Mouse (Mus musculus) embryo, embryonic 11.5 days (tissue): ENCODE data around the gene Tmcc3.

Source experiments
- DNase-seq: peaks from one replicate; pipeline ENCODE4 v3.0.0-alpha.2; 2012; ENCODE audit warnings: low read depth, low spot score

The Tmcc3 gene

DNA sequence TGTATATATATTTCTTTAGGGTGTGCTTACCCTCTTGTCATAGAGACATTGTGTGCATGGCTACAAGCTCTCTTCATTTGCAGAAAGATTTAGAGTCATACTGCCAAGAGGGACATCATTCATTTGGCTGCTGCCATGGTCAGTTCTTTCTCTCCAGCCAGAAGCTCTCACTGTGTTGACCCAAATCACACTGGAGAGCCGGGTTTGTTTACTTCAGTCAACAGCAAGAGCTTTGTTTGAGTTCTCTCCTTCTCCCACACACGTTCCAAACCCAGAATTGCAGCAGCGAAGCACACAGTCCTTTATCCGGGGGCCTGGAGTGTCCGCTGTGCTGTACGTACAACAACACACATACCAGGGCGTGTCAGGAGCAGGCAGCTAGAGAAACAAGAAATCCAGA lies 154.6 kb downstream of the Tmcc3 start:
- DNase-seq: no peak

DNA sequence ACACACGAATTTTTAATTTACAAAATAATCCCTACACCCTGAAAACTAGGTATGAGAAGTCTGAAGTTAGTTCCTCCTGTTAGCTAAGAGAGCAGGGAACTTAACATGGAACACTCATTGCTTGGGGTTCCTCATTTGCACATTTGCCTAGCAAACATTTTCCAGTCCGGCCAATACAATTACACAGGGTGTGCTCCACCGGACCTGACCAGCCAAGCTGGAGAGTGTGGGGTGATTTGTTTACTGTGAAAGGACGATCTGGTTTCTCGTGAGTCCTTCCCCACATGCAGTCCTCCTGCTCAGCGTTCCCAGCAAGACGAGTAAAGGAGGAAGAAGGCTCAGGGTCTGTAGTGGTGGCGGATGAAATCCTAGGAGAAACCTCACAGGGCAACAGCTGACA lies 159.7 kb downstream of the Tmcc3 start:
- DNase-seq: no peak

DNA sequence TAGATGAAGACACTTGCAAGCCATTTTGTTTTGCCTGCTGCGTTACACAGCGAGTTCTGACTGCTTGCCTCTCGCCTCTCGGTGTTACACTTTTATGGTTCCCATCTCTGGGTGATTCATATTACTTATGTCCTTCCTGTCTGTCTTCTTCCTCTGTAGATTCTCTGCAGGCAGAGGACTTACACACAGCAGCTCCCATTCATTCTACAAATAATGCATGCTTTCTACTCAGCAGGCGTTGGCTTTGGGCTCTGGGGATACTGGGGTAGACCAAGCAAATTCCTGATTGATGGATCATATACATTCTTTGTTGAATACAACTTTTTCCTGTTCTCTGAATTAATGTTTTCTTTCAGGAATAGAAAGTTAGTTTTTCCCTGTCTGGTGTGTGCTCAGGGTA lies 161.8 kb downstream of the Tmcc3 start:
- no peak for DNase-seq

DNA sequence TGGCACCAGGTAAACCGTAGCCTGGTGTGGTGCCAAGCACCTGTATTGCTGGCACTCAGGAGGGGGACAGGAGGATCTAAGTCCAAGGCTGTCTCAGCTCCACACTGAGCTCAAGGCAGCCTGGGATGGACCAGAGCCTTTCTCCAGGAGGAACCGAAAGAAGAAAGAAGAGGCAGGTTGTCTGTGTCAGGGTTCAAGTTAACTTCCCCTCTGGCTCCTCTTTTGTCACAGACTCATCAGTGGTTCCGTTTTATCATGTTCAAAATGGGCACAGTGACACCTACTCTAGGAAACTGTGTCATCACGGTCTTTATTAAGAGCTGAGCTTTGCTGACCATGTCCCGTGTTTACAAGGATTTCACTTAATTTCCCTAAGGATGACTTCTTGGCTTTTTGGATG lies 162.4 kb downstream of the Tmcc3 start:
- no peak for DNase-seq

DNA sequence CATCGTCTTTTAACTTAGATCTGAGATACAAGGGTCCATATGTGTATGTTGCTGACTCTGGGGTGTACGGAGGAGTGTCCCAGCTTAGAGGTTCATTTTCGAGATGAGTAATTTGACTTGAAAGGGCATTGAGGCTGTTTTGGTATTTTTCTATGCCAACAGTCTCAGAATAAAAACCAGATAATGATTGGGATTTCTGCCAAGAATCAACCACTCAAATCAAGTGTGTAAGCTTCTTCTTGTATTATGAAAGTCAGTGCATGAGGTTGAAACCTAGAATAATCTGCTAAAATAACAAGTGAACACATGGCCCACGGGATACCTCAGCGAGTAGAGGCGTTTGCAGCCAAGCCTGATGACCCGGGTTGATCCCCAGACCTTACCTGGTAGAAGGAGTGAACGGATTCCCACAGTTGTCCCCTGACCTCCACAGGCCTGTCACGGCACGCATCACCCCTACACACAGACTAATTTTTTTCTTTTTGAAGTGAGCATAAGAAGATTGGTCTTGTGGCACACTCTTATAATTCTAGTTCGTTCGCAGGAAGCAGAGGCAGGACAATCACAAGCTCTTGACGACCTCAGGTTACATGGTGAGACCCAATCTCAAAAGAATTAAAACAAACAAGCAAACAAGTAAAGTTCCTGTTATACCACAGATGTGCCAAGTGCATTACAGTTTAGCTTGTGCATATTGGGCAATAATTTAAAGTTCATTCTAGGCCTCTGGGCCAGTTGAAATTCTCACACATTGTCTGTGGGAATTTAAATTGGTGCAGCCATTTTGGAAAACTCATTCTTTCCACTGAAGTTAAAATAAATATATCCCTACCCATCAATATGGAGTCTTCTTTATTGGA lies 165.8 kb downstream of the Tmcc3 start:
- no peak for DNase-seq

DNA sequence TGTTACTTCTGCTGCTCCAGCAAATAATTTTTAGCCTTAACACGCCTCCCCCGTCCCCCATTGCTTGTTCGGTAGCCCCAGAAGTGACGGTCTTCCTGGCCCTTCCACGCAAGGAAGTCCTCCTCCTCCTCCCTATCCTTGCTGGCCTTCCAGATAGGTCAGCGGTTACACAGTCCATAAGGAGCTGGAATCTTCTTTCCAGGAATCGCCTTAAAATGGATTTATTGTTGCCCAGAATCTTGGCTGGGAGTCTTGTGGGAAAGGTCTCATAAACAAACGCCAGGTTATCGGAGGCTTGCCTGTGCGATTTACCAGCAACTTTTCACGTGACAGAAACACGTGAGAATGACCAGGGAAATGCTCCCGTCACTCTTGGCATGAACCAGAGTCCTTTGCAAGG lies 167.9 kb downstream of the Tmcc3 start:
- DNase-seq: no peak

DNA sequence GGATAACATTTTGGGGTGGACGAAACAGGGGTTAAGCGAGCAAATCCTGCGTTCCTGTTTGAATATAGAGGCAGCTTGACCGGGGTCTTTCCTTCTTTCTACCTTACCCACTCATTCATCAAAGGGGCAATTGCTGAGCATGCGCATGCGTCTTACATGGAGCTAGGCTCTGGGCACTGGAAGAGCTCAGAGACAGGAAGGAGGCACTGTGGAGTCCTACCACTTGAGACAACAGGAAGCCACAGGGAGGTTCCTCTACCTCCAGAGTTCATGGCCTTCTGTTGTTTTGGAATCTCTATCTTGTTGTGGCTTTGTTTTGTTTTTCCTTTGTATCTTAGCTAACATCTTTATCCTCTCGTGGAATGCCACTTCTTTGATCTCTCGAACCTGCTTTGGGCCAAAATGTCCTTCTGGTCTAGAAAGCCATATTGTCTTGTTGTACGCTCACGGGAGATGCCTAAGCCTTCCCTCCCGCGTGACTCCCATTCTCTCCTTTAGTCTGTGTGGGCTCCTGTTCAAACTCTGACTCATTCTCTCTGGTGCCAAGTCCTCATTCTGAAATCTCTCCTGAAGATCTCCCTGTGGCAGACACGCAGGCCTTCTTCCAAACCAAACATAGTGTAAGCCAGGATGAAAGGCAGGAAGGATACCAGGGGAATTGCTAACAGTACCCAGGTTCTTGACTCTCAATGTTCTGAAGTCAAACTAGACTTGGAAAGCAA lies 168.8 kb downstream of the Tmcc3 start:
- no peak for DNase-seq

DNA sequence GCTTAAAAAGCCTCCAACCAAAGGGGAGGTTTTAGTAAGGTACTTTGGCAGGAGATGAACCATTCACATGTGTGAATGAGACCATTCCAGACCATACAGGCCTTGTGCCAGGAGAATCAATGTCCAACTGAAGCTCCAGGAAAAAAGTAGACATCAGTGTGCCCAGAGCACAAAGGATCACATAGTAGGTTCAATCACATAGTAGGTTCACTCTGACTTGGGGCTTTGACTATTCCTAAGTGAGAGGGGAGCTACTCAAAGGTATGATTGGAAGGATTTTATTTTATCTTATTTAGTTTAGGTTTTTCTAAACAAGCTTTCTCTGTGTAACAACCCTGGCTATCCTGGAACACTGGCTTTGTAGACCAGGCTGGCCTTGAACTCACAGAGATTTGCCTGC lies 169.9 kb downstream of the Tmcc3 start:
- DNase-seq: no peak

DNA sequence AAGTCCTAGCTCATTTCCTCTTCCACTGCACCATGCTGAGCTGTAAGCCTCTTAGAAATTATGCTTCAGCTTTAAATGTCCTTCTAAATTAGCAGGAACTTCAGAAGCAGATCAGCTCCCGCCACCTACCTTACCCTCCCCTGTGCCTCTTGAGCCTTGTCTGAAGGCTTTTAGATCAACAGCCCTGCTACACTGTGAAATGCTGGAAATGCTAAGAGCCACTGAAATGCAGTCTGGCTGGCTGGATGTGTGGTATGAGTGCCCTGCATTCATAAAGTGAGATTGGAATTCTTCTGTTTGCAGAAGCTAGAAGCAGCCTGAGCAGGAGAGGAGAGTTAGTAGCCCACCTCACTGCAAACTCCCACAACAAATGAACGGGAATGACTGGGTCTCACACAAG lies 174.4 kb downstream of the Tmcc3 start:
- no peak for DNase-seq

DNA sequence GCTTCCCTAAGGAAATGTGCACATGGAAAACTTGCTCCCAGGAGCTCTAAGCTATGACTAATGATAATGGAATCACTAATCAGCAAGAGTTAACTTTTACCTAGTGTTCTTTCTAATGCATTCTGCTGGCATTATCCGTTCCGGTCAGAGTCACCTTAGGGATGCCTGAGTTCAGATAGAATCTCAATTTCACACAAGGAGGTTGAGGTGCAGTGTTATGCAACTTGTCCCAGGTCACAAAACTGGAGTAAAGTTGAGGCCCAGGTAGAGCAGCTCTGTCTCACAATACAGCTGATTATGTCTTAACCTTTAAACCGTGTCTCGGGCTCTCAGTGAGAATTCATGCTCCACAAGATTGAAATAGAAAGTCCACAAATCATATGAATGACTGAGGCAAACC lies 177.8 kb downstream of the Tmcc3 start:
- no peak for DNase-seq

DNA sequence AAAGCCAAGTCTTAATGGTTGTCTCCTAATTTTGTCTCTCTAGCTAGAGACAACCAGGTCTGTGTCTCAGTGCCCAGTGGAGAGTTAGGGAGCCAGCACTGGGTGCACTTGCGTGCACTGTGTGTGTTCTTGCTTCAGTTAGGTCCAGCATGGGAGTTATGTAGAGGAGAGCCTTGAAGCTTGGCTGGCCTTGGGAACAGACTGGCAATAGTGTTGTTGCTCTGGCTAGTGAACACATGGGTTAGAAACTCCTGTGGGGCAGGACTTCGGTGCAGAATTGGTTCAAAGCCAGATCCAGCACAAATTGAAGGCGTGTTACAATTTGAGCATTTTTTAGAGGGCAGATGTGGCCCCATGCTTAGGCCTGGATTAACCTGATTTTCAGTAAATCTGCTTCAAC lies 179.3 kb downstream of the Tmcc3 start:
- no peak for DNase-seq

DNA sequence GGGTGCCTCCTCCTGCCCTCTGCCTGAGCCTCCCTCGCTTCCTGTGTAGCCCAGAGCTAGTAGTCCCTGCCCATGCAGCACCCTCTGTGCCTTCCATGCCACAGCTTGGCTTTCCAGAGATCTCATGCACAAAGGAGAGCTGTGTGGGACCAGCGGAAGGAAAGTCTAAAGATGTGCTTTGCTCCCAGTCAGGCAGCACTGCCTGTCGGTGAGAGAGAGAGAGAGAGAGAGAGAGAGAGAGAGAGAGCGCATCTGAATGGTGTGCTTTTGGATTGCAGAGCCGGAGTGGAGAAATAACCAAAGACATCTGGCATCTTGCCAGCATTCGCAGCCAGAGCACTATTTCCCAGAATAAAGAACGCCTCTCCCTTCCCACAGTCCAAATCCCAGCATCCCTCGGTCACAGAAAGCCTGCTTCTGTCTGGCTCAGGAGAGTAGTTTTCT lies 182.7 kb downstream of the Tmcc3 start:
- no peak for DNase-seq

DNA sequence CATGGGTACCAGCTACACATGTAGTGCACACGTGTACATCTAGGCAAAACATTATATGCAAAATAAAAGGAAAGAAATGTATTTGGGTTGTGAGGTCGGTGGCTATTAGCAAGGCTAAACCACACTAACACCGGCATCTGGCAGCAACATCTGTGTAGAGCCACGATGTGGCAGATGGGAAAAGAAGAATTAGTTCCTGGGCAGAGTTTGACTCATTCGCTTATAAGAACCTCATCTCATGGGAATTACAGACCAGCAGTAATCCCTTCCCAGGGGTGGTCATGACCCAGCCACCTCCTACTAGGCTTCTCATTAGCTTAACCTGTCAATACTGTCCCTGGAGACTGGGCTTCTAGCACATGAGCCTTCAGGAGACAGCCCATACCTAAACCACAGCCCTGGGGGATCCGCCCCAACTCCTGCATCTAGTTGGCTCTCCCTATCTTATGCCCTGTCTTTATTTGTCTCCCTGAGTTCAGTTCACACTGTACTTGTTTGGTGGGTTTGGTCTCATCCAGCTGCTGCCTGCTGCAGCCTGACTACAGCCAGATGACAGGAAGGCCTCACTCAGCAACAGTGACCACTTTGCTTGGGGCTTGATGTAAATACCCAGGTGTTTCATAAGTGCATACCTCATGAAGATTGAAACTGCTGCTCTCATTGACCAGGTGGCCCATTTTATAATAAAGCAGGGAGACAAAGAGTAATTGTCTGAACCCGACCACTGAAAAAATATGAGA lies 183.9 kb downstream of the Tmcc3 start:
- no peak for DNase-seq

DNA sequence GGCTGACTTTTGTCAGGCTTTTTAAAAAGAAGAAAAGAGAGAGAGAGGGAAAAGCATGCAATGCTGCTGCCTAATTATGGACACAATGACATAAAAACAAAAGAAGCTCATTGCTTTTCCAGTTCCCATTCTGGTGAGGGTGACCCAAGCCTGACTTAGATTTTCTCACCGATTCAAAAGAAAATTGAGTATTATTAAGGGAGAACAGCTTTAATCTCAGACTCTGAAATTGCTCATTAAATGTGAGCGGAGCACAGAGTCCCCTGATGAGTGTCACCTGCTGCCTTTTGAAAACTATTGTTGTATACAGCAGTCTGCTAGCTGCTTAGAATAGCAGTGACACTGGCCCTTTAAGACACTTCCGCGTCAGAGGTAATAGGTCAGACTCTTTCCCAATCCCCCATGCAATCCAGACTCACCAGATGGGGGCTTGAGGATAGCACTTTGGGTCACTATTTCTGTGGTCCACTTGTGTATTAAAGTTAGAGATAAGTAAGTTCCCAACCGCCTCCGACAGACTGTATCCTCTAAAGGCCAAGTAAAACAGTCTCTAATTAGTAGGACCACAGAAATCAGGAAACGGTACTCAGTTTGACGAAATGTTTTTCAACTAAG lies 185.2 kb downstream of the Tmcc3 start:
- DNase-seq: no peak

DNA sequence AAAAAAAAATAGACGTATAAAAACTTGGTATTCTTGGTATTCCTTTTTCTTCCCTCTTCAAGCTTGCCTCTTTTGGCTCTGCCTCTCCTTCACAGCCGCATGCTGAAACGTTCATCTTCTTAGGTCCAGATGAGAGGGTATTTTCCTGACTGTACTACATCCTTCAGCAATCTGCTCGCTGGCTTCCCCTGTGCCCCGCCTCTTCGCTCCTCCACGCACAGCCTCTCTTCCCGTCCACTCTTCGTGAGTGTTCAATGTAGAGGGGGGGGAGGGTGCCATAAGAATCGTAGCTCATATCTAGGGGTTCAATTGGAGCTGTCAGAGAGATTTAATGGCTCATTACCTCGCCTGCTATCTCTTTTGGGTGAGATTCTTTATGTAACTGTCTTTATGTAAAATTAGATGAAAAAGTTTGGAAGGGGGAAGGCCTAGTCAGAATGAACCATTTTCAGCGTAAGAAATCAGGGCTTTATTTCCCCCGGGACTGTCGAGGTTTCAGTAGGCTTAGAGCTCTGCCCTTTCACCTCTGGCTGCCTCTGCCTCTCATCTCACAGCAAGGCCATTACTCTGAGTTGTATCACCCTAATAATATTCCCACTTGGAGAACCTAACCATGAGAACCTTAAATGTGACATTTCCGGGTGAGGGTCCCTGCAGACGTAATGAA lies 188.6 kb downstream of the Tmcc3 start:
- no peak for DNase-seq

DNA sequence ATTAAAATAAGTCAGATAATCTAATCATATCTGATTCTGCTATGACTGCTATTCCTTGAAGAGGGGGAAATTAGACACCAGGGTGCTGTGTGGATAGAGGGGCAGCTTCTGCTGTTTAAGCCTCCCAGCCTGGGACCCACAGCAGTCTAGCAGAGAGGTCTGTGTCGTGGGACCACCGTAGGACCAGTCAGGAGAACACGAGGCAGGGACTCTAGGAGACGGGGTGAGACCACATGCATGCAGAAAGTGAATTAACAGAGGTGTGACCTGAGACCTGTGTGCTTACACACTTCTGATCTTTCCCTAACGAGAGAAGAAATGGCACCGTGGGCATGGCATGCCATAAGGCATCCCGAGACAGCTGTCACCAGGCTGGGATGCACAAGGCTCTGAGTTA lies 189.1 kb downstream of the Tmcc3 start:
- no peak for DNase-seq

DNA sequence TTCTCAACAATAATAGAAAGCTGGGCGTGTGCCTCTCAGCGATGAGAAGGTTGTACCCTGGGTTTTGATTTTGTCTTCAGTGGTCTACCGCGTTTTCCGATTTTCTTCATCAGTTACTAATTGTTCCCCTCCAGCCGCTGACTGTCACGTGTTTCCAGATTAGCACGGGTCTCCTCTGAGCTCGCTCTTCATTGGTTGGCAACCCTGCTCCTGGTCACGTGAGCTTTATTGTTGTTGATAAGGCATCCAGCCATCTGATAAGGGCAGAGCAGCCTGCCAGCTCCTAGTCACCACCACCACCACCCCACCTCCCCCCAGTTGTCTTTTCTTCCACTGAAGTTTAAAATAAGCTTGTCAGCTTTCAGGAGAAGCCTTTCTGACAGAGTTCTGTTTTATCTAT lies 190.0 kb downstream of the Tmcc3 start:
- no peak for DNase-seq

DNA sequence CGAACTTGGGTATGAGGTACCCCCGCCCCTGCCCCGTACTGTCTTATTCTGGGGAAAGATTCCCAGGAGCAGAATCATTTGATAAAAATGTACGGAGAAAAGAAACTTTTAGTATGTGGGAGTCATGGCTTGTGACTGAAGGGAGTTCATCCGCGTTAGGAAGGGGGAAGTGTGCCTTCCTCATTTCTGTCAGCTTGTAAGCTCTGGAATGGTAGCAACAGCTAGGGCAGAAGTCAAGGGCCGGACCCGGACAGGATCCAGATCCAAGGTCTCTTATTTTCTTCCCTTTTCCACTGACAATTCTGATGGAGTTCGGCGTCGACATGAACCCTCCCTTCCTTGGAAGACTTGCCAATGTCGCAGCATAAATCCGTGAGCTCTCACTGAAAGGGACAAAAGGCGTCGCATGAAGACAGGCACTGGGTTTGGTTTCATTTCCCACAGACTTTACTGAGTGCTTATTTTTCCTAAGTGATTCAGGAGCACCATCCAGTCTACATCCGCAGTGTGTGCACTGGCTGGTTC lies 193.6 kb downstream of the Tmcc3 start:
- DNase-seq: no peak

DNA sequence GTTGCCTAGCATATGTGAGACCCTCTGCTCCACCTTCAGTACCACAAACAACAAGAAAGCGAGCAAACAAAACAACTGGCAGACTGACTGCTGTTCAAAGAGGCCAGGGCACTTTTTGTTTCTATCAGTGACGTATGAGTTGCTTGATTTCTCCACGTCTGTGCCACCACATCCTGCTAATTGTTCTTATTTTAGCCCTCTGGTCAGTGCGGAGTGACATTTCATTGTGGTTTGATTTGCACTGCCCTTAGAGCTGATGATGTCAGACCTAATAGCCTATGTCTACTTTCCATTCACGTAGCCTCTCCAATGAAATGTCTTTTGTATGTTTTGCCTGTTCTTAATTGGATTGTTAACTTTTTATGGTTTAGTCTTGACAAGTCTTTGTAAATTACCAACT lies 197.1 kb downstream of the Tmcc3 start:
- no peak for DNase-seq

DNA sequence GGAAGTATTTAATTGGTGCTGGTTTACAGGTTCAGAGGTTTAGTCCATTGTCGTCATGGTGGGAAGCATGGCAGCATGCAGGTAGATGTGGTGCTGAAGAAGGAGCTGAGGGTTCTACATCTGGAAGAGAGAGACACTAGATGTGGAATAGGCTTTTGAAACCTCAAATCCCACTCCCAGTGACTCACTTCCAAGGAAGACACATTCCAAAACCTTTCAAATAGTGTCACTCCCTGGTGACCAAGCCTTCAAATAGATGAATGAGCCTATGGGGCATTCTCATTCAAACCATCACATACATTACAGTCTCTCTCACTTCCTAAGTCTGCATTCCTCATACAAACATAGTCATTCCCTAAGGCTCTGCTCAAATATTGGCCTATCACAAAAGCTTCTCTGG lies 201.0 kb downstream of the Tmcc3 start:
- no peak for DNase-seq

DNA sequence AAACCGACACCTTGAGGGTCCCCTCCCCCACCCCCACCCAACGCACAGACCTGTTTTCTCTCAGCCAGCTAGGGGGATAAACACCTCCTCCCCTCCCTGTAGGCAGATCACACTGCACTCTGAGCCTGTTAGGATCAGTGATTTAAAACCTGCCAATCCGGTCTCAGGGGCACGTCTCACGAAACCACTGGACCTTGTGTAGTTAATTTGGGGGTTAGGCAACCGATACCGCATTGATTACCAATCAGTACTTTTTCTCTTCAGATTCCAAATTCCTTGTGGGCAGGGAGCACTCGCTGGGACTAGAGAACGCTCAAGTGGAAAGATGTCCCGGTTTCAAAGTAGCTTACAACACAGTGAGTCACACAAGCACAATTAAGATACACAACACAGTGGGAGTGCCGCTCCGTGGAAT lies 202.3 kb downstream of the Tmcc3 start:
- DNase-seq: no peak
